Mouse (Mus musculus) forebrain, embryonic 15.5 days (tissue): ENCODE measurements around the gene Stx5a. TPM values are rescaled to one million over a fixed set of nuclear protein-coding genes. Genes with fewer than 3 reads are reported as not detected.
"Not testable (repeated sequence)": the region's sequence is repeated elsewhere in the genome, so short reads cannot be mapped to it uniquely, and the experiment has no call there.

Source experiments
- ATAC-seq: fragments of 200-750 bp; cut with Nextera tagmentation; replicated peaks from 2 replicates; pipeline ENCODE4 v1.8.0; 2017; ENCODE audit warnings: mild to moderate bottlenecking, moderate TSS enrichment, moderate library complexity
- H3K27ac ChIP-seq: fragments of 300-500 bp; sonication (generic); replicated peaks from 2 replicates; pipeline ENCODE4 v1.5.1; 2015; ENCODE audit warnings: mild to moderate bottlenecking, inconsistent platforms
- H3K27me3 ChIP-seq: fragments of 300-500 bp; sonication (generic); 2 replicates; pipeline ENCODE4 v1.6.1; 2015; ENCODE audit warnings: inconsistent platforms
- H3K36me3 ChIP-seq: fragments of 300-500 bp; sonication (generic); 2 replicates; pipeline ENCODE4 v1.6.1; 2015; ENCODE audit warnings: mild to moderate bottlenecking, inconsistent platforms
- H3K4me1 ChIP-seq: fragments of 300-500 bp; sonication (generic); 2 replicates; pipeline ENCODE4 v1.6.1; 2015; ENCODE audit warnings: inconsistent platforms
- H3K4me2 ChIP-seq: fragments of 300-500 bp; sonication (generic); replicated peaks from 2 replicates; pipeline ENCODE4 v1.6.1; 2015; ENCODE audit warnings: mild to moderate bottlenecking, inconsistent platforms
- H3K4me3 ChIP-seq: fragments of 300-500 bp; sonication (generic); 2 replicates; pipeline ENCODE4 v1.5.1; 2015; ENCODE audit warnings: mild to moderate bottlenecking, inconsistent platforms
- H3K9ac ChIP-seq: fragments of 300-500 bp; sonication (generic); replicated peaks from 2 replicates; pipeline ENCODE4 v1.6.1; 2015; ENCODE audit warnings: mild to moderate bottlenecking, inconsistent platforms
- H3K9me3 ChIP-seq: fragments of 300-500 bp; sonication (generic); 2 replicates; pipeline ENCODE4 v1.6.1; 2016; ENCODE audit warnings: inconsistent platforms
- WGBS: fragments of 180-500 bp; shearing (Covaris S2); methylation state at CpG from one replicate; pipeline ENCODE4 v1.1.7; 2015; ENCODE audit warnings: mixed read lengths; 5-methylcytosine and 5-hydroxymethylcytosine counted together
- polyA plus RNA-seq: library from polyadenylated mRNA; unstranded; fragments of >200 nt; fragmentation: Nextera tagmentation; extraction: Ambion mirVana; gene quantifications from 2 replicates; pipeline ENCODE4 v1.2.1, GENCODE M21; 2015

The Stx5a gene
- polyA plus RNA-seq, 1 experiment from 2014 or later, result 133 TPM

DNA sequence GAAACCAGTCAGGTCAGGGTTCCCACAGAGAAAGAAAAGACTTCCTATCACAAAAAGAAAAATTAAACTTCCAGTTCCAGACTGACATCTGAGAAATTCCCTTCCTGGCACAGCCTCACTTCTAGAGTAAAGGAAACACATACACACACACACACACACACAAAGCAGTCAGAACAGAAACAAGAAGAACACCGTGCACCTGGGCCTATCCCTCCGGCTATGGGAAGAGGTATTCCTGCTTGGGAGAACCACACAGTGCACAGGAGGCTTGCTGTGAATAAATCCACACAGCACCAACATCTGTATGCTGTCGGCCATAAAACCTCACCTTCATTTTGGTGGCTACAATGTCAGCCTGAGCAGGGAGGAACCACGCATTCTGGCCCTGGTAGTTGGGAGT lies 29.7 kb upstream of the Stx5a start:
- Histone ChIP-seq H3K27me3 (no peaks in the 10 kb centered on the region), H3K36me3 (peaks cover 43% of the 10 kb centered on the region), H3K27ac (no peak overlapping the region), H3K9ac (no peak overlapping the region), H3K4me2 (peak overlapping the region; percentile 73), H3K4me1 (peaks cover 32% of the 10 kb centered on the region), H3K4me3 (peak overlapping the region; percentile 74), H3K9me3 (no peaks in the 10 kb centered on the region)
- ATAC-seq, result no peak
- WGBS, result 80% methylated on average over 4 of the region's 4 CpGs

DNA sequence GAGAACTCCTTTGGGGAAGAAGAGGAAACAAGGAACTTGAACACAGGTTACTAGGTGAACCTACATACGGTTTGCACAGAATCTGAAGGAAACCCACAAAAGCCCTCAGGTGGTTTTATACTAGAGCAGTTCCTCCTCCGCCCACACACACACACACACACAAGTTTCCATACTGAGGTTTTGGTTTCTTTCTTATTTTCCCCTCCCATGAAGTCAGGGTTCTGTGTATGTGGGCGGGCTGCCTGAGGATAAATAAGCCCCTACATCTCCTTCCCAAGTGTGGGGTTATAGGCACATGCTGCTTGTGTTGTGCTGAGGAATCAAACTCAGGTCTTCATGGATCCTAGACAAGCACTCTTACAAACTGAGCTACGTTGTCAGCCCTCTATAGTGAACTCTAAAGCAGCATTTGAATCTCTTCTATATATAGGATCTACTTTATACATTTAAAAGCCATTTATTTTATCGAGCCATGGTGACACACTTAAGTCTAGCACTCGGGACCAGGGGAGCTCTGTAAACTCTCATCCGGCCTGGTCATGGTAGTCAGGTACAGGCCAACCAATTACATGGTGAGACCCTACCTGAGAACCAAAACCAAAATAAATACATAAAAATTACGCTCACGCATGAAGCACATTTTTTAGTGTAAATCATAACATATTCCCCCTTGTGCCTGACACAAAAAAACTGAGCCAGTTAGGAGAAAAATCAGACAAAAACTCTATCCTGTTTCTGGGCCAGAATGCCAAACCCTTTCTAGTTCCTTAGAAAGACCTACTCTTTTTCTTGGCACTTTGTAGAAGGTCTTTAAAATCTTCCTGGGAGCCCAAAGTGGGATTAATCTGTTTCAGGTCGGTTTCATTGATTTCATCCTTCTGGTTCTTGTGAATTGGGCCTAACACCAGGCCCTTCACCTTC lies 29.0 kb upstream of the Stx5a start:
- ATAC-seq, result no peak
- Histone ChIP-seq H3K9me3 (no peaks in the 10 kb centered on the region), H3K4me1 (peaks cover 32% of the 10 kb centered on the region), H3K27me3 (no peaks in the 10 kb centered on the region), H3K36me3 (peaks cover 37% of the 10 kb centered on the region), H3K9ac (peak overlapping the region; percentile 80), H3K4me3 (peak overlapping the region; percentile 74), H3K27ac (peak overlapping the region; percentile 92), H3K4me2 (peak overlapping the region; percentile 73)
- WGBS, result 63% methylated on average over 10 of the region's 10 CpGs

DNA sequence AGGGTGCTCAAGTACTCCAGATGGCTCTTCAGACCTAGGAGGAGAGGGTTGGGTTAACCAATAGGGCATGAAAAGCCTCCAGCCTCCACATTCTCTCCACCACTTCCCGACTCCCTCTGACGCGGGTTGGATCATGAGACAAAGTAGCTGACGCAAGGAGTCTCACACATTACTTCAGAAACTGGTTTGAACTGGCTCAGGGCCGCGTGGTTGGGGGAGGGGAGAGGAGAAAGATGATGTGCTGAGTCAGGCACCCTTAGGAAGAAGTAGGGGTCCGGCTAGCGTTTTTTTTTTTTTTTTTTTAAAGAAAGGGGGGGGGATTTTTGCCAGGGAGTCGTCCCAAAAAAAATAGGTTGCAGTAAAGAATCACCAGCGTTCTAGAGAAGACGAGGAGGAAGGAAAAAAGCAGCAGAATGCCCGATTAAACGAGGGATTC lies 28.3 kb upstream of the Stx5a start:
- ATAC-seq, result peak; percentile 76
- Histone ChIP-seq H3K27ac (peak overlapping the region; percentile 92), H3K9ac (peak overlapping the region; percentile 80), H3K4me1 (peaks cover 32% of the 10 kb centered on the region), H3K27me3 (no peaks in the 10 kb centered on the region), H3K36me3 (peaks cover 31% of the 10 kb centered on the region), H3K4me3 (peak overlapping the region; percentile 74), H3K4me2 (peak overlapping the region; percentile 73), H3K9me3 (no peaks in the 10 kb centered on the region)
- WGBS, result under 1% methylated on average over 13 of the region's 13 CpGs

DNA sequence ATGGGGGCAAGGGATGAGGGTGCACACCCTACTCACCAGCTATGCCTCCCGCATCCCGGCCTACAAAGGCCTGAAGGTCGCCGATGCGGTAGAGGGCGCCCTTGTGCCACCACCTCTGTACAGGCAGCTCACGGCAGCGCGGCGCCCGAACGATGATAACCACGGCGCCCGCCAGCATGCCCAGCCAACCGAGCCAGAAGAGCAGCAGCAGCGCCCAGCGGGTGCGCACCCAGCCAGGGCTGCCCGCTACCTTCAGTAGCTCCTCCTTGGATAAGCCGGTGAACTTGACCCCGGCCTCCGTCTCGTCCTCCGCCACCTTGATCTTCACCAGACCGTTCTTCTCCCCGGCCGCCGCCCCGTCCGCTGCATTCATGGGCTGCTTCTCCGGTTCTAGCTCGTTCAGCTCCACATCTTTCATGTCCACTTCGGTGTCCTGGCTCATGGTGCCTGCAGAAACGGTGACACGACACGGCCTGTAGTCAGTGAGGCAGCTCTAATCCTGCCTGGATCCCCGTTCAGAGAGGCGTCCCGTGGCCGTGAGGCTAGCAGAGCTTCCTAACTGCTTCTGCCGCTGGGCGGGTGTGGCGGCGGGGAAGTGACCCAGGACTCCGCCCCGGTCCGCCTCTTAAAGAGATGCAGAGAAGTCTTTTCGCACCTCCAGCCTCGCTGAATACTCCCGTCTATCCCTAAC lies 27.8 kb upstream of the Stx5a start:
- Histone ChIP-seq H3K9ac (peak overlapping the region; percentile 80), H3K4me1 (peaks cover 32% of the 10 kb centered on the region), H3K27ac (peak overlapping the region; percentile 92), H3K4me3 (peak overlapping the region; percentile 74), H3K4me2 (peak overlapping the region; percentile 73), H3K36me3 (peaks cover 25% of the 10 kb centered on the region), H3K27me3 (no peaks in the 10 kb centered on the region), H3K9me3 (no peaks in the 10 kb centered on the region)
- 1% methylated on average over 50 of the region's 51 CpGs for WGBS
- ATAC-seq, result peak; percentile 94

DNA sequence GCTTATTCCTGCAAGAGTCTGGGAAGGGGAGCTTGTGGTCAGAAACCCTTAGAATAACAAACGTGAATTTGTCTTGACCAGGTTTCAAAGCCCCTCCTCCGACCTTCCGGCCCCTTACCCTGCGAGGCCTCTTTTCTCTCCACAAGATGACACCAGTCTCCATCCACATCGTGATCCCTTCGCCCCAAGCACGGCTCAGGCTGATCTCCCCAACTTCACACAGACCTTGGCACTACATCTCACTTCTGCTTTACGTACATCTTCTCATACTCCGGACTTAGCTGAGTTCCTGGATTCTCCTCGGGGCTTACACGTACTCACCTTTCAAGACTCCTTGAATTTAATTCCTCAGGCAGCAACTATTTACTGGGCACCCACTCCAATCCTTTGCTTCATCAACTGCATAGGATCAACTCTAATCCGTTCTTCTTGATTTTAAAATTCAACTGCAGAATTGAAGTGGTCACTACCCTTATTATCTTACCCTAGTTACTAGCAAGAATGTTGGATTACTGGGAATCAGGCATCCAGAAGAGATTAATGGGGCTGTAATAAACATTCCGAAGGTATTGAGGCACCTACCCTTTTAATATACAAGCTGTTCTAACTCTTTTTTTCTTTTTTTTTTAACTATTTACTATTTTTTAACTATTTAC lies 27.1 kb upstream of the Stx5a start:
- peaks cover 18% of the 10 kb centered on the region for H3K36me3 ChIP-seq
- H3K9ac ChIP-seq, result peak overlapping the region; percentile 80
- H3K27me3 ChIP-seq, result no peaks in the 10 kb centered on the region
- ATAC-seq, result peak; percentile 20; the same call in 1 of the 2 replicates
- peak overlapping the region; percentile 74 for H3K4me3 ChIP-seq
- H3K9me3 ChIP-seq, result no peaks in the 10 kb centered on the region
- WGBS, result 6% methylated on average over 13 of the region's 13 CpGs
- peaks cover 32% of the 10 kb centered on the region for H3K4me1 ChIP-seq
- peak overlapping the region; percentile 92 for H3K27ac ChIP-seq
- H3K4me2 ChIP-seq, result peak overlapping the region; percentile 73

GRCm38 (mm10) chr19:8714653-8715481 lies 26.3 kb upstream of the Stx5a start:
- Histone ChIP-seq H3K36me3 (peaks cover 11% of the 10 kb centered on the region), H3K9me3 (no peaks in the 10 kb centered on the region), H3K27me3 (no peaks in the 10 kb centered on the region), H3K9ac (no peak overlapping the region), H3K4me3 (no peak overlapping the region), H3K27ac (no peak overlapping the region), H3K4me1 (peaks cover 32% of the 10 kb centered on the region), H3K4me2 (0 out of 2 replicates have a peak overlapping the region, but pooled peaks have one; percentile 73)
- 69% methylated on average over 10 of the region's 10 CpGs for WGBS
- no peak for ATAC-seq

DNA sequence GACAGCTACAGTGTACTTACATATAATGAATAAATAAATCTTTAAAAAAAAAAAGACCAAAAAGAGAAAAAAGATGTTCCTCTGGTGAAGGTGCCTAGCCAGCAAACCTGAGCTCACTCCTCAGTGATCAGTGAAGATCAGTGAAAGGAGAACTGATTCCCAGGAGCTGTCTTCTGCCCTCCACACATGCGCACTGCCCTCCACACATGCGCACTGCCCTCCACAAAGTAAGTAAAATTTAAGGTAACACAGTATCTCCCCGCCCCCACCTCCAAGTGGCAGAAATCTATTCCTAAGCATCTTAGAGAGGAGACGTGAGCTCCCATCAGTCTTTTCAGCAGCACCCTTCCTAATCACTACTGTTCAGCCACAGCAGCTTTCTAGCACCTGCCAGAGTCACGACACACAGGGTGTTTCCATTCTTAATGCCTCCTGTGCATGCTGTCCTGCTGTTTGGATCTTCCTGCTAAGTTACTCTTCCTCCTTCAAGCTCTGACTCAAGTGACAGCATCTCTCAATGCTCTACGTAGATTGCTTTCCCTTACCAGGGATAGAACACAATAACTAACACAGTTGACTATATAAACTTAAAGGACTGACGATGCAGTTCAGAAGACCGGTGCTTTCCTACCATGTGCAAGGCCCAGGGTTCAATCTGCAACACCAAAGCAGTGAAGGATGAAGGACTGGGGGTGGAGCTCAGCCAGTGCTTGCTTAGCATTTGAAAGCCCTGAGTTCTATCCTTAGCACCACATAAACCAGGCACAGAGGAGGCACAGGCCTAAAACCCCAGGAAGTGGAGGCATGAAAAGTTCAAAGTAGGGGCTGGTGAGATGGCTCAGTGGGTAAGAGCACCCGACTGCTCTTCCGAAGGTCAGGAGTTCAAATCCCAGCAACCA lies 25.1 kb upstream of the Stx5a start:
- Histone ChIP-seq H3K27me3 (no peaks in the 10 kb centered on the region), H3K36me3 (peaks cover under 1% of the 10 kb centered on the region; the same call in 1 of the 2 replicates), H3K27ac (no peak overlapping the region), H3K9ac (no peak overlapping the region), H3K9me3 (no peaks in the 10 kb centered on the region), H3K4me3 (no peak overlapping the region), H3K4me1 (peaks cover 25% of the 10 kb centered on the region), H3K4me2 (no peak overlapping the region)
- 79% methylated on average over 10 of the region's 10 CpGs for WGBS
- ATAC-seq, result no peak

- Histone ChIP-seq H3K4me2 (no peak overlapping the region), H3K4me3 (no peak overlapping the region), H3K36me3 (no peaks in the 10 kb centered on the region), H3K27me3 (no peaks in the 10 kb centered on the region), H3K9me3 (no peaks in the 10 kb centered on the region), H3K27ac (no peak overlapping the region), H3K9ac (no peak overlapping the region), H3K4me1 (peaks cover 25% of the 10 kb centered on the region)
- 79% methylated on average over 9 of the region's 10 CpGs for WGBS
- ATAC-seq, result no peak
Measured at GRCm38 (mm10) chr19:8716767-8717475, 24.3 kb upstream of the Stx5a start.

GRCm38 (mm10) chr19:8718357-8718756 lies 22.9 kb upstream of the Stx5a start:
- H3K27ac ChIP-seq, result no peak overlapping the region
- H3K9me3 ChIP-seq, result no peaks in the 10 kb centered on the region
- 74% methylated on average over 3 of the region's 3 CpGs for WGBS
- no peak for ATAC-seq
- H3K27me3 ChIP-seq, result no peaks in the 10 kb centered on the region
- H3K4me2 ChIP-seq, result no peak overlapping the region
- H3K4me1 ChIP-seq, result peaks cover 20% of the 10 kb centered on the region
- H3K9ac ChIP-seq, result no peak overlapping the region
- no peak overlapping the region for H3K4me3 ChIP-seq
- no peaks in the 10 kb centered on the region for H3K36me3 ChIP-seq

DNA sequence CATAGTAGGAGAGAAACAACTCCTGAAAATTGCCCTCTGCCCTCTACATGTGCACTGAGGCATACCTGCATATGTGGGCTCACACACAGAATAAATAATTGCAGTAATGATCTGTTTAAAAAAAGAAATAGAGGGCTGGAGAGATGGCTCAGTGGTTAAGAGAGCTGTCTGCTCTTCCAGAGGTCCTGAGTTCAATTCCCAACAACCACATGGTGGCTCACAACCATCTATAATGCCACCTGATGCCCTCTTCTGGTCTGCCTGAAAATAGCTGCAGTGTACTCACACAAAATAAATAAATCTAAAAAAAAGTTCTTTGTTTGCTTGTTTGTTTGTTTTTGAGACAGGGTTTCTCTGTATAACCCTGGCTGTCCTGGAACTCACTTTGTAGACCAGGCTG lies 22.2 kb upstream of the Stx5a start:
- H3K4me3 ChIP-seq, H3K36me3 ChIP-seq, H3K27me3 ChIP-seq, H3K4me2 ChIP-seq, H3K9ac ChIP-seq, H3K27ac ChIP-seq, H3K9me3 ChIP-seq, ATAC-seq: not testable (repeated sequence)
- H3K4me1 ChIP-seq, result peaks cover 20% of the 10 kb centered on the region
